Mouse (Mus musculus): ENCODE measurements at regions not wholly inside any gene's neighbourhood (a gene's known extent, or its start where the extent isn't known, plus 50 kb on each side); places are given as distances from the start of the nearest gene placed in this dataset.

GRCm38 (mm10) chr9:27526681-27527080 is 130.1 kb downstream of the Spata19 start:
- no peak for TF ChIP-seq CTCF (IDR thresholded peaks at IDR 0.05; ENCODE audit: control insufficient read depth, insufficient read depth, insufficient replicate concordance, low read depth, low read length)
- TF ChIP-seq POLR2A (IDR thresholded peaks at IDR 0.05; ENCODE audit: control insufficient read depth, low read depth, low read length), result no peak
